Mouse (Mus musculus): ENCODE measurements around the gene Rftn1.

GRCm38 (mm10) chr17:50088054-50088453, 102.4 kb downstream of the Rftn1 start:
- TF ChIP-seq EP300 (IDR thresholded peaks at IDR 0.05; ENCODE audit: insufficient read depth, low read depth, low read length) (no peak), POLR2A (IDR thresholded peaks at IDR 0.05; ENCODE audit: insufficient read depth, low read length) (no peak)
